Mouse (Mus musculus): ENCODE measurements around the gene Rassf6.

Gene Rassf6

GRCm38 (mm10) chr5:90571216-90571615, 69.2 kb downstream of the Rassf6 start:
- DNase-seq (ENCODE audit: low spot score in 2 of 2): no peak

- DNase-seq (ENCODE audit: low spot score in 2 of 2): no peak
These were observed 72.1 kb downstream of the Rassf6 start for GRCm38 (mm10) chr5:90568338-90568737.

GRCm38 (mm10) chr5:90567788-90568187, 72.7 kb downstream of the Rassf6 start:
- DNase-seq (ENCODE audit: low spot score in 2 of 2): no peak

- DNase-seq (ENCODE audit: low spot score in 2 of 2): no peak
These were observed 75.3 kb downstream of the Rassf6 start for GRCm38 (mm10) chr5:90565205-90565604.

GRCm38 (mm10) chr5:90564161-90564560, 76.3 kb downstream of the Rassf6 start:
- no peak for DNase-seq (ENCODE audit: low spot score in 2 of 2)

GRCm38 (mm10) chr5:90562880-90563279, 77.6 kb downstream of the Rassf6 start:
- DNase-seq (ENCODE audit: low spot score in 2 of 2): no peak

- DNase-seq (ENCODE audit: low spot score in 2 of 2): no peak
These were observed 78.7 kb downstream of the Rassf6 start for GRCm38 (mm10) chr5:90561721-90562275.

- no peak for DNase-seq (ENCODE audit: low spot score in 2 of 2)
These were observed 79.7 kb downstream of the Rassf6 start, which contains the start of gene 5830473C10Rik for GRCm38 (mm10) chr5:90560743-90561142. 5830473C10Rik (plus strand) TSS chr5:90561107.

GRCm38 (mm10) chr5:90556052-90556451, 84.4 kb downstream of the Rassf6 start:
- no peak for DNase-seq (ENCODE audit: low spot score in 2 of 2)

Measured in natural killer cell, adult 2 months (primary cell).